Mouse (Mus musculus): ENCODE data around the gene Invs.

GRCm38 (mm10) chr4:48281121-48281520 lies 1.6 kb downstream of the Invs start:
- TF ChIP-seq ZMIZ1 (IDR thresholded peaks at IDR 0.05; ENCODE audit: low read depth, low read length): no peak
- TF ChIP-seq POLR2A (IDR thresholded peaks at IDR 0.05; ENCODE audit: control insufficient read depth in 1 of 2, insufficient read depth in 1 of 2, low read depth in 1 of 2, low read length in 2 of 2, poor library complexity in 1 of 2): no peak
- TF ChIP-seq MEF2A (IDR thresholded peaks at IDR 0.05; ENCODE audit: extremely low read depth, insufficient replicate concordance, low read depth, low read length, poor library complexity, severe bottlenecking): no peak
- TF ChIP-seq ZNF384 (IDR thresholded peaks at IDR 0.05; ENCODE audit: low read depth, low read length): no peak
- TF ChIP-seq CTCF (IDR thresholded peaks at IDR 0.05 in 2 of 3, conservative IDR thresholded peaks at IDR 0.05 in 1 of 3; ENCODE audit: control insufficient read depth in 1 of 3, insufficient read depth in 1 of 3, low read depth in 2 of 3, low read length in 3 of 3, poor library complexity in 1 of 3, severe bottlenecking in 1 of 3): no peak
- no peak for TF ChIP-seq SMC3 (IDR thresholded peaks at IDR 0.05; ENCODE audit: low read depth, low read length)
- TF ChIP-seq USF1 (IDR thresholded peaks at IDR 0.05; ENCODE audit: low read depth, low read length): no peak
- TF ChIP-seq MAX (IDR thresholded peaks at IDR 0.05; ENCODE audit: low read length): no peak
- TF ChIP-seq MXI1 (IDR thresholded peaks at IDR 0.05; ENCODE audit: low read depth, low read length): no peak
- TF ChIP-seq KAT2A (conservative IDR thresholded peaks at IDR 0.05; ENCODE audit: low read depth, low read length): no peak
